9 mouse cellular contexts compared by ENCODE assay signal in genomic region chr14:62389064-62389728, GRCm38 (mm10).
A peak's percentile ranks its signal among the peaks of the same experiment; 100 is the strongest.
DNase-seq lines count a peak whose midpoint lies in the region; ATAC-seq and TF ChIP-seq lines count a peak whose summit lies in the region.
"Had no signal": no experiment of that assay in that cellular context is flagged by ENCODE, and none has a peak within 500 bp of the region (broad histone marks: within the 10 kb centered on the region; RNA-seq: fewer than 3 reads in every experiment).

No protein-coding gene starts in this region.

- TF ChIP-seq CTCF in Patski (IDR thresholded peaks at IDR 0.05) = no peak

- POLR2A ChIA-PET in Patski (lab: Charles Lee) = interaction anchor here (1.5 kb wide), 1 partner anchor 64 kb away, joined by 6 read pairs; no protein-coding TSS in a partner anchor

- no peaks in the 10 kb centered on the region for H3K9me3 ChIP-seq in heart, embryonic 11.5 days (replicated peaks; ENCODE audit: control insufficient read depth, low read length)
- no peaks in the 10 kb centered on the region for H3K9me3 ChIP-seq in midbrain, embryonic 10.5 days (replicated peaks)
- no peaks in the 10 kb centered on the region for H3K9me3 ChIP-seq in intestine, embryonic 16.5 days (ENCODE audit: control insufficient read depth, low read length)
- no peaks in the 10 kb centered on the region for H3K9me3 ChIP-seq in liver, embryonic 11.5 days (ENCODE audit: control insufficient read depth, low read length)

- H3K9ac ChIP-seq in heart, embryonic 11.5 days (ENCODE audit: low read depth, low read length) = no peak overlapping the region
- H3K9ac ChIP-seq in intestine, embryonic 16.5 days (ENCODE audit: low read depth, low read length) = no peak overlapping the region
- no peak overlapping the region for H3K9ac ChIP-seq in liver, embryonic 11.5 days (ENCODE audit: low read depth, low read length)
- H3K9ac ChIP-seq: liver, embryonic 14.5 days had no signal

- H3K36me3 ChIP-seq in heart, embryonic 11.5 days (ENCODE audit: control insufficient read depth, insufficient read depth, low read length) = no peaks in the 10 kb centered on the region
- no peaks in the 10 kb centered on the region for H3K36me3 ChIP-seq in midbrain, embryonic 10.5 days
- no peaks in the 10 kb centered on the region for H3K36me3 ChIP-seq in intestine, embryonic 16.5 days (ENCODE audit: control insufficient read depth, insufficient read depth, low read length)
- H3K36me3 ChIP-seq in liver, embryonic 11.5 days (ENCODE audit: control insufficient read depth, insufficient read depth, low read length) = no peaks in the 10 kb centered on the region

- H3K27me3 ChIP-seq in heart, embryonic 11.5 days (ENCODE audit: control insufficient read depth, insufficient read depth, low read length) = no peaks in the 10 kb centered on the region
- H3K27me3 ChIP-seq in Patski = no peaks in the 10 kb centered on the region
- no peaks in the 10 kb centered on the region for H3K27me3 ChIP-seq in midbrain, embryonic 10.5 days (ENCODE audit: low read depth, poor library complexity, severe bottlenecking)
- H3K27me3 ChIP-seq in intestine, embryonic 16.5 days (replicated peaks; ENCODE audit: control insufficient read depth, insufficient read depth, low read length) = no peaks in the 10 kb centered on the region
- no peaks in the 10 kb centered on the region for H3K27me3 ChIP-seq in liver, embryonic 11.5 days (replicated peaks; ENCODE audit: control insufficient read depth, insufficient read depth, low read length)

- CTCF ChIA-PET in Patski (lab: Charles Lee) = interaction anchor here (1.1 kb wide), 2 partner anchors 13 to 495 kb away, joined by 3 to 4 read pairs; no protein-coding TSS in a partner anchor

- ATAC-seq in heart, embryonic 11.5 days (replicated peaks; ENCODE audit: insufficient number of reproducible peaks, low FRiP score, low TSS enrichment) = no peak
- peak; percentile 78 for ATAC-seq in Patski
- no peak for ATAC-seq in intestine, embryonic 16.5 days
- ATAC-seq in liver, embryonic 11.5 days (replicated peaks; ENCODE audit: low FRiP score) = no peak

- peak; percentile 69 for DNase-seq in heart, adult 11 months
- DNase-seq in Patski (ENCODE audit: low read depth, low spot score) = peak; percentile 27
- DNase-seq in frontal cortex, postnatal 36 days (ENCODE audit: low spot score in 2 of 2) = peak; percentile 46 to 73
- DNase-seq in midbrain, embryonic 10.5 days (ENCODE audit: low spot score) = peak; percentile 17
- no peak for DNase-seq in ovary, postnatal 10 days (ENCODE audit: low spot score)
- no peak for DNase-seq in liver, embryonic 11.5 days (ENCODE audit: low spot score)

- 73% methylated on average over 6 of the region's 6 CpGs for WGBS in heart, embryonic 11.5 days (ENCODE audit: insufficient replicate concordance)
- WGBS in midbrain, embryonic 10.5 days = 56% methylated on average over 6 of the region's 6 CpGs
- WGBS in intestine, embryonic 16.5 days = 66% methylated on average over 6 of the region's 6 CpGs
- 72% methylated on average over 6 of the region's 6 CpGs for WGBS in liver, embryonic 11.5 days

- H3K4me1 ChIP-seq in heart, embryonic 11.5 days (ENCODE audit: control insufficient read depth, insufficient read depth, low read length) = no peaks in the 10 kb centered on the region; the same call in 1 of the 2 replicates
- peaks cover 15% of the 10 kb centered on the region for H3K4me1 ChIP-seq in midbrain, embryonic 10.5 days
- 0 out of 2 replicates have a peak, but pooled peaks cover 3% of the 10 kb centered on the region for H3K4me1 ChIP-seq in intestine, embryonic 16.5 days (ENCODE audit: control insufficient read depth, insufficient read depth, low read length)
- no peaks in the 10 kb centered on the region for H3K4me1 ChIP-seq in liver, embryonic 11.5 days (replicated peaks; ENCODE audit: control insufficient read depth, insufficient read depth, low read length)

- no peak overlapping the region for H3K27ac ChIP-seq in heart, embryonic 11.5 days (ENCODE audit: low read depth, low read length)
- H3K27ac ChIP-seq in midbrain, embryonic 10.5 days (replicated peaks) = peak overlapping the region; percentile 75
- H3K27ac ChIP-seq in intestine, embryonic 16.5 days (ENCODE audit: low read length) = no peak overlapping the region
- no peak overlapping the region for H3K27ac ChIP-seq in liver, embryonic 11.5 days (ENCODE audit: low read depth, low read length)
- H3K27ac ChIP-seq: liver, embryonic 14.5 days had no signal

- no peak overlapping the region for H3K4me2 ChIP-seq in heart, embryonic 11.5 days
- H3K4me2 ChIP-seq in intestine, embryonic 16.5 days (ENCODE audit: low read depth, low read length) = no peak overlapping the region
- no peak overlapping the region for H3K4me2 ChIP-seq in liver, embryonic 11.5 days

- no peak overlapping the region for H3K4me3 ChIP-seq in heart, embryonic 11.5 days (ENCODE audit: low read depth, low read length)
- no peak overlapping the region for H3K4me3 ChIP-seq in midbrain, embryonic 10.5 days
- no peak overlapping the region for H3K4me3 ChIP-seq in intestine, embryonic 16.5 days (ENCODE audit: low read length)
- no peak overlapping the region for H3K4me3 ChIP-seq in liver, embryonic 11.5 days (ENCODE audit: low read depth, low read length)

- in situ Hi-C loops in Patski (cut with MboI; ENCODE audit: low pct_unique_long_range_greater_than_20kb) = no loop called here

Comparison
In these comparisons a context has a peak if more than half of its experiments do, and no peak if none do; other contexts are left out.
1. DNase-seq: peak in heart, adult 11 months (single experiment), Patski (single experiment), frontal cortex, postnatal 36 days (2 of 2) and midbrain, embryonic 10.5 days (single experiment); none in ovary, postnatal 10 days (single experiment) and liver, embryonic 11.5 days (single experiment).